Mouse (Mus musculus) erythroblast, embryonic 14.5 days (primary cell): ENCODE data around the gene Abhd5. TPM values are rescaled to one million over a fixed set of nuclear protein-coding genes. Genes with fewer than 3 reads are reported as not detected.

Experiments
- H3K27me3 ChIP-seq: 2 replicates; pipeline ENCODE4 v1.6.1; 2012; ENCODE audit warnings: inconsistent platforms; ENCODE audit not compliant: control insufficient read depth
- H3K36me3 ChIP-seq: 2 replicates; pipeline ENCODE4 v1.6.1; 2012; ENCODE audit warnings: mild to moderate bottlenecking, inconsistent platforms; ENCODE audit not compliant: control insufficient read depth
- H3K4me1 ChIP-seq: 2 replicates; pipeline ENCODE4 v1.6.1; 2012; ENCODE audit warnings: inconsistent platforms; ENCODE audit not compliant: control insufficient read depth
- H3K4me3 ChIP-seq: replicated peaks from 2 replicates; pipeline ENCODE3; 2012; ENCODE audit warnings: moderate library complexity, mild to moderate bottlenecking, inconsistent platforms
- H3K9me3 ChIP-seq: 2 replicates; pipeline ENCODE4 v1.6.1; 2012; ENCODE audit warnings: low read length, inconsistent platforms, mixed read lengths; ENCODE audit not compliant: control insufficient read depth
- GATA1 ChIP-seq: IDR thresholded peaks from 2 replicates; pipeline ENCODE4 v1.6.1; 2012; ENCODE audit warnings: low read length, inconsistent platforms, mixed read lengths
- TAL1 ChIP-seq: IDR thresholded peaks from 3 replicates; pipeline ENCODE4 v1.6.1; 2012; ENCODE audit warnings: low read length, inconsistent platforms, mixed read lengths
- polyA plus RNA-seq: library from polyadenylated mRNA; stranded (reverse); fragments of >175 nt; gene quantifications from 2 replicates; pipeline ENCODE4 v1.2.3, GENCODE M21; 2012

Gene Abhd5
- polyA plus RNA-seq, 1 experiment = 3.6 TPM

GRCm38 (mm10) chr9:122343399-122343798, 8.0 kb upstream of the Abhd5 start:
- H3K4me1 ChIP-seq = peaks cover 24% of the 10 kb centered on the region
- H3K4me3 ChIP-seq = no peak overlapping the region
- H3K27me3 ChIP-seq = peaks cover 15% of the 10 kb centered on the region
- H3K9me3 ChIP-seq = no peaks in the 10 kb centered on the region
- peaks cover under 1% of the 10 kb centered on the region; the same call in 1 of the 2 replicates for H3K36me3 ChIP-seq
- TF ChIP-seq GATA1 = no peak
- no peak for TF ChIP-seq TAL1

GRCm38 (mm10) chr9:122344560-122344959, 6.8 kb upstream of the Abhd5 start:
- TF ChIP-seq GATA1 (no peak), TAL1 (no peak)
- H3K27me3 ChIP-seq = peaks cover 15% of the 10 kb centered on the region
- no peak overlapping the region for H3K4me3 ChIP-seq
- H3K36me3 ChIP-seq = peaks cover 6% of the 10 kb centered on the region
- H3K4me1 ChIP-seq = peaks cover 35% of the 10 kb centered on the region
- H3K9me3 ChIP-seq = no peaks in the 10 kb centered on the region

- Histone ChIP-seq H3K9me3 (no peaks in the 10 kb centered on the region), H3K4me1 (peaks cover 43% of the 10 kb centered on the region), H3K4me3 (no peak overlapping the region), H3K36me3 (peaks cover 6% of the 10 kb centered on the region), H3K27me3 (peaks cover 11% of the 10 kb centered on the region)
- TF ChIP-seq GATA1 (no peak), TAL1 (no peak)
These were observed 6.1 kb upstream of the Abhd5 start for GRCm38 (mm10) chr9:122345291-122345690.

GRCm38 (mm10) chr9:122346059-122346458, 5.3 kb upstream of the Abhd5 start:
- Histone ChIP-seq H3K9me3 (no peaks in the 10 kb centered on the region), H3K27me3 (peaks cover 6% of the 10 kb centered on the region; the same call in 1 of the 2 replicates), H3K36me3 (peaks cover 6% of the 10 kb centered on the region), H3K4me1 (peaks cover 50% of the 10 kb centered on the region), H3K4me3 (no peak overlapping the region)
- TF ChIP-seq TAL1 = no peak

GRCm38 (mm10) chr9:122347882-122348281, 3.5 kb upstream of the Abhd5 start:
- peaks cover 6% of the 10 kb centered on the region for H3K36me3 ChIP-seq
- no peaks in the 10 kb centered on the region for H3K9me3 ChIP-seq
- TF ChIP-seq GATA1 (peak; percentile 85), TAL1 (peak; percentile 82)
- peaks cover 65% of the 10 kb centered on the region for H3K4me1 ChIP-seq
- peaks cover 6% of the 10 kb centered on the region; the same call in 1 of the 2 replicates for H3K27me3 ChIP-seq
- peak overlapping the region; percentile 15 for H3K4me3 ChIP-seq

- Histone ChIP-seq H3K4me1 (peaks cover 71% of the 10 kb centered on the region), H3K9me3 (no peaks in the 10 kb centered on the region), H3K36me3 (peaks cover 6% of the 10 kb centered on the region), H3K27me3 (peaks cover 2% of the 10 kb centered on the region; the same call in 1 of the 2 replicates), H3K4me3 (no peak overlapping the region)
- no peak for TF ChIP-seq TAL1
- TF ChIP-seq GATA1 = no peak
These were observed 2.1 kb upstream of the Abhd5 start for GRCm38 (mm10) chr9:122349286-122349685.

- Histone ChIP-seq H3K9me3 (no peaks in the 10 kb centered on the region), H3K36me3 (peaks cover 6% of the 10 kb centered on the region), H3K4me1 (peaks cover 75% of the 10 kb centered on the region), H3K27me3 (no peaks in the 10 kb centered on the region), H3K4me3 (peak overlapping the region; percentile 78)
- TF ChIP-seq TAL1 = no peak
- TF ChIP-seq GATA1 = no peak
These were observed 845 bp upstream of the Abhd5 start for GRCm38 (mm10) chr9:122350396-122351130.

GRCm38 (mm10) chr9:122352025-122352392, 601 bp downstream of the Abhd5 start:
- TF ChIP-seq TAL1 (no peak), GATA1 (no peak)
- Histone ChIP-seq H3K9me3 (no peaks in the 10 kb centered on the region), H3K4me1 (peaks cover 72% of the 10 kb centered on the region), H3K36me3 (peaks cover 6% of the 10 kb centered on the region), H3K4me3 (peak overlapping the region; percentile 78), H3K27me3 (no peaks in the 10 kb centered on the region)

- Histone ChIP-seq H3K36me3 (peaks cover 6% of the 10 kb centered on the region), H3K9me3 (no peaks in the 10 kb centered on the region), H3K4me3 (peak overlapping the region; percentile 78), H3K27me3 (no peaks in the 10 kb centered on the region), H3K4me1 (peaks cover 64% of the 10 kb centered on the region)
- TF ChIP-seq TAL1 (no peak), GATA1 (no peak)
These were observed 1.5 kb downstream of the Abhd5 start for GRCm38 (mm10) chr9:122352911-122353310.
